Mouse (Mus musculus): ENCODE data around the gene Smg9.

- TF ChIP-seq POLR2A (IDR thresholded peaks at IDR 0.05; ENCODE audit: control insufficient read depth in 1 of 2, insufficient read depth in 1 of 2, low read depth in 1 of 2, low read length in 2 of 2, poor library complexity in 1 of 2) (no peak), MAFK (IDR thresholded peaks at IDR 0.05; ENCODE audit: borderline replicate concordance, low read depth, low read length) (no peak), USF2 (IDR thresholded peaks at IDR 0.05; ENCODE audit: borderline replicate concordance in 1 of 2, insufficient read depth in 1 of 2, low read depth in 1 of 2, low read length in 2 of 2) (no peak), NRF1 (IDR thresholded peaks at IDR 0.05; ENCODE audit: insufficient read depth, low read depth, low read length, poor library complexity, severe bottlenecking) (no peak), USF1 (IDR thresholded peaks at IDR 0.05; ENCODE audit: low read depth, low read length) (no peak), MEF2A (IDR thresholded peaks at IDR 0.05; ENCODE audit: extremely low read depth, insufficient replicate concordance, low read depth, low read length, poor library complexity, severe bottlenecking) (no peak), CTCF (IDR thresholded peaks at IDR 0.05 in 2 of 3, conservative IDR thresholded peaks at IDR 0.05 in 1 of 3; ENCODE audit: control insufficient read depth in 1 of 3, insufficient read depth in 1 of 3, low read depth in 2 of 3, low read length in 3 of 3, poor library complexity in 1 of 3, severe bottlenecking in 1 of 3) (no peak), ELF1 (IDR thresholded peaks at IDR 0.05; ENCODE audit: low read depth, low read length) (no peak), CHD1 (IDR thresholded peaks at IDR 0.05; ENCODE audit: low read depth, low read length) (no peak), POLR2AphosphoS2 (IDR thresholded peaks at IDR 0.05; ENCODE audit: low read length) (no peak), TBP (IDR thresholded peaks at IDR 0.05; ENCODE audit: low read depth, low read length) (no peak), MAX (IDR thresholded peaks at IDR 0.05; ENCODE audit: low read length) (no peak), ZKSCAN1 (IDR thresholded peaks at IDR 0.05; ENCODE audit: low read depth, low read length) (no peak)
Observed at GRCm38 (mm10) chr7:24445266-24445926, 46.0 kb downstream of the Smg9 start.
